Mouse (Mus musculus): Measurements from ENCODE around the gene Rap1a.

The Rap1a gene

DNA sequence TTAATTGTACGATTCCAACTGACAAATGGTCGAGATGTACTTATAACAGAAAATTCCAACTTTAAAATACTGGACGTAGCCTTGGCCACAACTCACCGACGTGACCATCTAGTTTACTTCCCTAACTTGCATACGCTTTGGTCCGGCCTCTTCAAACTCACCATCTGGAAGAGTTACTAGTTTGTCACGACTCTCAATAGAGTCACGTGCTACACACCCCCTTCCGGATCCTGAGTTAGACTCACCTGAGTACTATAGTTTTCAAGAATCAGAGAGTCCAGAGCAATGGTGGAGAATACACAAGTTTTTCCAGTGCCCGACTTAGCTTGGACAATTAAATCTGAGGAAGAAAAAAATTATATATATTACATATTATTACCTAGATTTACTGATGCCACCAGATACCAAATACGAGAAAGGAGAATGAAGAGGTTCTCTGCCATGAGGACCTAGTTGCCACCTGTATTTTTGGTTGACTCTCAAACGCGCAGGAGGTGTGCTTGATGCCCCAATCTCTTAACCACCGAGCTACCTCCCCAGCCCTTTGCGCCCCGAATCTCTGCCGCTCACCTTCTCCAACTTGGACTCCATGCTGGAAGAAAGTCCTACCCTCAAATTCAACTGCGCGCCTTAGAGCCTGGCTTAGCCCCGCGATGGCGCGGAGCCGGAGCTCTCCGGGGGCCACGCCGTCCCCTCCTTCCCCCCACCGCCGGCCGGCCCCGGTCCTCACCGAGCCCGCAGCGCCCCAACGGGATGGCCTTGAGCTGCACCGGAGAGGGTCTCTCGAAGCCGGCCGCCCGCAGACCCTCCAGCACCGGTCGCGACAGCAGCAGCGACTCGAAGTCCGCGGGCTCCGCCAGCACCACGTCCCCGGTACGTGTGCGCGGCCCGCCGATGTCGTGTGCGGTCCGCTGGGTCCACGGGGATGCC, 114.5 kb downstream of the Rap1a start:
- DNase-seq: no peak

- DNase-seq: no peak
Observed at GRCm38 (mm10) chr3:105680346-105680745, 120.8 kb downstream of the Rap1a start.
